Mouse (Mus musculus) thymus, postnatal 36 days (tissue): ENCODE results near the gene Prpf3.
"Not testable (repeated sequence)": the region's sequence is repeated elsewhere in the genome, so short reads cannot be mapped to it uniquely, and the experiment has no call there.

ENCODE experiments used
- DNase-seq, 2 experiments: peaks; one replicate each; pipeline ENCODE4 v3.0.0; 2022; ENCODE audit warnings: mixed read lengths in 2 of 2

Prpf3 gene

GRCm38 (mm10) chr3:95855502-95856089, at the start of gene Prpf3:
Prpf3 (minus strand) TSS chr3:95855885.
- peak; percentile 93 for DNase-seq

- DNase-seq: no peak
These were observed 48.9 kb upstream of the Prpf3 start, which contains the start of gene Car14 for GRCm38 (mm10) chr3:95904568-95904967. Car14 (minus strand) TSS chr3:95904691.

GRCm38 (mm10) chr3:95903753-95904502, 48.2 kb upstream of the Prpf3 start:
- DNase-seq: no peak

- DNase-seq: no peak
These were observed 47.0 kb upstream of the Prpf3 start for GRCm38 (mm10) chr3:95902643-95903042.

- DNase-seq: no peak
These were observed 46.6 kb upstream of the Prpf3 start for GRCm38 (mm10) chr3:95902373-95902625.

GRCm38 (mm10) chr3:95901616-95902372, 46.1 kb upstream of the Prpf3 start:
- no peak for DNase-seq

- DNase-seq: no peak
These were observed 44.3 kb upstream of the Prpf3 start for GRCm38 (mm10) chr3:95899800-95900524.

GRCm38 (mm10) chr3:95895501-95895900, 39.8 kb upstream of the Prpf3 start:
- DNase-seq: not testable (repeated sequence)

- DNase-seq: peak; percentile 29 to 35
These were observed 38.9 kb upstream of the Prpf3 start for GRCm38 (mm10) chr3:95894317-95895160.

GRCm38 (mm10) chr3:95893606-95894316, 38.1 kb upstream of the Prpf3 start, which contains the start of gene Aph1a:
Aph1a (plus strand) TSS chr3:95893969.
- DNase-seq: peak; percentile 93 to 97

GRCm38 (mm10) chr3:95893126-95893525, 37.4 kb upstream of the Prpf3 start:
- DNase-seq: peak; percentile 31 to 48

GRCm38 (mm10) chr3:95892066-95893052, 36.7 kb upstream of the Prpf3 start:
- no peak for DNase-seq

- no peak for DNase-seq
These were observed 35.8 kb upstream of the Prpf3 start, which contains the start of gene BC028528 for GRCm38 (mm10) chr3:95891211-95892065. BC028528 (minus strand) TSS chr3:95892005.

- DNase-seq: no peak
These were observed 34.0 kb upstream of the Prpf3 start for GRCm38 (mm10) chr3:95889664-95890063.

- DNase-seq: no peak
These were observed 31.9 kb upstream of the Prpf3 start for GRCm38 (mm10) chr3:95887596-95887995.

- DNase-seq: no peak
These were observed 28.7 kb upstream of the Prpf3 start for GRCm38 (mm10) chr3:95884400-95884799.

- DNase-seq: peak; percentile 73 to 75
These were observed 27.2 kb upstream of the Prpf3 start for GRCm38 (mm10) chr3:95882816-95883425.

- DNase-seq: peak; percentile 83 to 91
These were observed 26.5 kb upstream of the Prpf3 start, which contains the start of gene Ciart for GRCm38 (mm10) chr3:95881979-95882815. Ciart (minus strand) TSS chr3:95882251.
